Mouse (Mus musculus) midbrain, embryonic 13.5 days (tissue): ENCODE data around the gene Tex21. TPM values are rescaled to one million over a fixed set of nuclear protein-coding genes. Genes with fewer than 3 reads are reported as not detected.

Experiments
- ATAC-seq: fragments of 200-750 bp; cut with Nextera tagmentation; 2 replicates; pipeline ENCODE4 v1.8.0; 2017; ENCODE audit warnings: mild to moderate bottlenecking, moderate TSS enrichment, moderate library complexity
- H3K27ac ChIP-seq: fragments of 300-500 bp; sonication (generic); 2 replicates; pipeline ENCODE4 v1.5.1; 2015; ENCODE audit warnings: inconsistent platforms, mild to moderate bottlenecking, moderate library complexity
- H3K27me3 ChIP-seq: fragments of 300-500 bp; sonication (generic); 2 replicates; pipeline ENCODE4 v1.6.1; 2015; ENCODE audit warnings: mild to moderate bottlenecking, inconsistent platforms
- H3K36me3 ChIP-seq: fragments of 300-500 bp; sonication (generic); 2 replicates; pipeline ENCODE4 v1.6.1; 2015; ENCODE audit warnings: mild to moderate bottlenecking, inconsistent platforms
- H3K4me1 ChIP-seq: fragments of 300-500 bp; sonication (generic); replicated peaks from 2 replicates; pipeline ENCODE4 v1.6.1; 2015; ENCODE audit warnings: inconsistent platforms
- H3K4me2 ChIP-seq: fragments of 300-500 bp; sonication (generic); replicated peaks from 2 replicates; pipeline ENCODE4 v1.6.1; 2015; ENCODE audit warnings: moderate library complexity, mild to moderate bottlenecking, inconsistent platforms
- H3K4me3 ChIP-seq: fragments of 300-500 bp; sonication (generic); replicated peaks from 2 replicates; pipeline ENCODE4 v1.5.1; 2015; ENCODE audit warnings: mild to moderate bottlenecking, inconsistent platforms
- H3K9ac ChIP-seq: fragments of 300-500 bp; sonication (generic); replicated peaks from 2 replicates; pipeline ENCODE4 v1.6.1; 2015; ENCODE audit warnings: mild to moderate bottlenecking, inconsistent platforms
- H3K9me3 ChIP-seq: fragments of 300-500 bp; sonication (generic); 2 replicates; pipeline ENCODE4 v1.6.1; 2016; ENCODE audit warnings: mild to moderate bottlenecking, inconsistent platforms
- WGBS: fragments of 180-500 bp; shearing (Covaris S2); methylation state at CpG from one replicate; pipeline ENCODE4 v1.1.7; 2015; 5-methylcytosine and 5-hydroxymethylcytosine counted together
- polyA plus RNA-seq: library from polyadenylated mRNA; unstranded; fragments of >200 nt; fragmentation: Nextera tagmentation; extraction: Ambion mirVana; gene quantifications from 2 replicates; pipeline ENCODE4 v1.2.1, GENCODE M21; 2015

Gene Tex21
- polyA plus RNA-seq, 1 experiment from 2014 or later, result not detected

GRCm38 (mm10) chr12:76272610-76273524, 26.3 kb upstream of the Tex21 start:
- H3K36me3 ChIP-seq, result 0 out of 2 replicates have a peak, but pooled peaks cover 3% of the 10 kb centered on the region
- no peaks in the 10 kb centered on the region for H3K9me3 ChIP-seq
- no peaks in the 10 kb centered on the region for H3K4me1 ChIP-seq
- no peak overlapping the region for H3K4me3 ChIP-seq
- no peak overlapping the region for H3K27ac ChIP-seq
- no peak for ATAC-seq
- no peaks in the 10 kb centered on the region for H3K27me3 ChIP-seq
- no peak overlapping the region for H3K9ac ChIP-seq
- H3K4me2 ChIP-seq, result no peak overlapping the region
- 95% methylated on average over 10 of the region's 10 CpGs for WGBS

DNA sequence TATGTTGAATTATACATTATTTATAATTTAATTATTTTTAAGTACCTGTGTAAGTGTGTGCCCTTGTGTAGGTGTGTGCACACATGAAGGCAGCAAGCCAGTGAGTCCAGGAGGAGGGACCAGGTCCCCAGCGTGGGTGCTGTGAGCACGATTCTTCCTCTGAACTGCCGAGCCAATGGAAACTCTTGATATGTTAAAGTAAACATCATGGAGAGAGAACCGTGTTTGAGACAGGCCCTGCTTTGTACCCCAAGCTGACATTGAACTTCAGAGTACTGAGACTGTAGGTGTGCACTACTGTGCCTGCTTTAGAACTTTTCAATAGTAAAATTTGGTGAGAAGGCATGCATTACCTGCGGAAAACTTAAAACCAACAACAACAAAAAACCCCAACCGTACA, 25.0 kb upstream of the Tex21 start:
- WGBS, result 90% methylated on average over 6 of the region's 6 CpGs
- Histone ChIP-seq H3K9me3 (no peaks in the 10 kb centered on the region), H3K27me3 (no peaks in the 10 kb centered on the region), H3K4me1 (no peaks in the 10 kb centered on the region), H3K36me3 (0 out of 2 replicates have a peak, but pooled peaks cover 3% of the 10 kb centered on the region), H3K4me3 (no peak overlapping the region), H3K9ac (no peak overlapping the region), H3K27ac (no peak overlapping the region), H3K4me2 (no peak overlapping the region)
- no peak for ATAC-seq

DNA sequence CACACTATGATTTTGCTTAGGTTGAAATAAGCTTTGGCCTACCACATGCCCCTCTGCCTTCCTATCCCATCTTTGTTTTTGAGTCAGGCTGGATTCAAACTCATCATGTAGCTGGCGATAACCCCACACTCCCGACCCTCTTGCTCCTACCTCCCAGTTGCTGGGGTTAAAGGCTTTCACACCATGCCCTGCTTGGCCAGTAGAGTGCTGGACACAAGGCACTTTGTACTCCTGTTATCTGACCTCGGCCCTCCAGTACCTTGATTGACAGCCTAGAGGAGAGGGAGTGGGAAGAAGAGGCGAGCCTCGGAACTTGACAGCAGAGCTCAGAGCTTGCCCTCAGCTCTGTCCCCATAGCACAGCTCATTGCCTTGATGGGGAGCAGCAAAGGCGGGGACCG, 22.6 kb upstream of the Tex21 start:
- Histone ChIP-seq H3K27me3 (no peaks in the 10 kb centered on the region), H3K36me3 (0 out of 2 replicates have a peak, but pooled peaks cover 3% of the 10 kb centered on the region), H3K4me1 (no peaks in the 10 kb centered on the region), H3K4me3 (no peak overlapping the region), H3K9ac (no peak overlapping the region), H3K4me2 (no peak overlapping the region), H3K9me3 (no peaks in the 10 kb centered on the region), H3K27ac (no peak overlapping the region)
- ATAC-seq, result no peak
- WGBS, result 76% methylated on average over 7 of the region's 7 CpGs

- H3K9me3 ChIP-seq, result no peaks in the 10 kb centered on the region
- H3K4me1 ChIP-seq, result no peaks in the 10 kb centered on the region
- no peak overlapping the region for H3K4me2 ChIP-seq
- ATAC-seq, result no peak
- H3K36me3 ChIP-seq, result 0 out of 2 replicates have a peak, but pooled peaks cover 3% of the 10 kb centered on the region
- WGBS, result 85% methylated on average over 10 of the region's 10 CpGs
- H3K27me3 ChIP-seq, result no peaks in the 10 kb centered on the region
- no peak overlapping the region for H3K9ac ChIP-seq
- H3K27ac ChIP-seq, result no peak overlapping the region
- H3K4me3 ChIP-seq, result no peak overlapping the region
Observed at GRCm38 (mm10) chr12:76268686-76269085, 22.1 kb upstream of the Tex21 start.

- no peak overlapping the region for H3K9ac ChIP-seq
- H3K27me3 ChIP-seq, result no peaks in the 10 kb centered on the region
- H3K27ac ChIP-seq, result no peak overlapping the region
- no peaks in the 10 kb centered on the region for H3K9me3 ChIP-seq
- 0 out of 2 replicates have a peak, but pooled peaks cover 3% of the 10 kb centered on the region for H3K36me3 ChIP-seq
- 75% methylated on average over 9 of the region's 9 CpGs for WGBS
- no peaks in the 10 kb centered on the region for H3K4me1 ChIP-seq
- no peak overlapping the region for H3K4me3 ChIP-seq
- no peak overlapping the region for H3K4me2 ChIP-seq
- no peak for ATAC-seq
Observed at GRCm38 (mm10) chr12:76266875-76267274, 20.3 kb upstream of the Tex21 start.

DNA sequence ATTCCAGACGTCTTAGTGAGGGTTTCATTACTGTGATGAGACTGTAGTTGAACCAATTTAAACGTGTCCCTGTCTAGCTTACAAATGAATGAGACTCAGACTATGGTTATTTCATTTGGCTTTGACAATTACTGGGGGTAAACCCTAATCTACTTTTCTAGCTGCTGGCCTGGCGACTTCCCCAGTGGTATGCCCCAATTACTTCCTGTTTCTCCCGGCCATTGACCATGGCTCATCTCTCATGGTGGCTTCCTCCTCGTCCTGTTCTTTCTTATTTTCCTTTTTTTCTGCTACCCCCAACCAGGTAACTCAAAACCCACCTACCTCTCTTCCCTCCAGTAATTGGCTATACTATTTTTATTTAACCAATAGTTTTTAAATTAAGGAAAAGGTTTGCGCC, 18.5 kb upstream of the Tex21 start:
- H3K4me3 ChIP-seq, result no peak overlapping the region
- ATAC-seq, result no peak
- H3K4me2 ChIP-seq, result no peak overlapping the region
- H3K27me3 ChIP-seq, result no peaks in the 10 kb centered on the region
- H3K36me3 ChIP-seq, result no peaks in the 10 kb centered on the region
- H3K9me3 ChIP-seq, result no peaks in the 10 kb centered on the region
- no peak overlapping the region for H3K9ac ChIP-seq
- H3K4me1 ChIP-seq, result no peaks in the 10 kb centered on the region
- WGBS, result 84% methylated on average over 6 of the region's 6 CpGs
- H3K27ac ChIP-seq, result no peak overlapping the region

GRCm38 (mm10) chr12:76264325-76264965, 17.9 kb upstream of the Tex21 start:
- ATAC-seq, result no peak
- H3K4me1 ChIP-seq, result no peaks in the 10 kb centered on the region
- no peak overlapping the region for H3K4me2 ChIP-seq
- H3K9me3 ChIP-seq, result no peaks in the 10 kb centered on the region
- H3K36me3 ChIP-seq, result no peaks in the 10 kb centered on the region
- WGBS, result 88% methylated on average over 9 of the region's 9 CpGs
- no peak overlapping the region for H3K9ac ChIP-seq
- no peak overlapping the region for H3K4me3 ChIP-seq
- no peaks in the 10 kb centered on the region for H3K27me3 ChIP-seq
- H3K27ac ChIP-seq, result no peak overlapping the region

DNA sequence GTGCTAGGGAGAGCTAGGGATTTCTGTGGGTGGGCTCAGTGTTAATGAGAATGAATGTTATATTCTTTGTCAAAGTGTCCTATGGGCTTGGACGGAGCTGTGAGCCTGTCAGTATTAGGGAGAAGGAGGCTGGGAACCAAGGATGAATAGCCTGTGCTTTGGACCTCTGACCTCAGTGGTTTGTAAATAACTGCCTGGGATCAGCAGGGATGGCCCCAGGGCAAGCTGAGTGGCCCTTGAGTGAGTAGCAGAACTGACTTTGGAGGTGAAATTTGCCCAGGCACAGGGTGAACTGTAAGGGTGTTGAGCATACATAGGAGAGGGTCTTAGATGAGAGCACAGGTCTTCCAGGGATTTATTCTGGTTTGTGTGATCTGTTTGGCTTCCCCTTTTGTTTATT, 17.3 kb upstream of the Tex21 start:
- Histone ChIP-seq H3K27ac (no peak overlapping the region), H3K27me3 (no peaks in the 10 kb centered on the region), H3K36me3 (no peaks in the 10 kb centered on the region), H3K9ac (no peak overlapping the region), H3K4me1 (no peaks in the 10 kb centered on the region), H3K4me2 (no peak overlapping the region), H3K4me3 (no peak overlapping the region), H3K9me3 (no peaks in the 10 kb centered on the region)
- no peak for ATAC-seq
- 44% methylated on average over 1 of the region's 1 CpGs for WGBS

DNA sequence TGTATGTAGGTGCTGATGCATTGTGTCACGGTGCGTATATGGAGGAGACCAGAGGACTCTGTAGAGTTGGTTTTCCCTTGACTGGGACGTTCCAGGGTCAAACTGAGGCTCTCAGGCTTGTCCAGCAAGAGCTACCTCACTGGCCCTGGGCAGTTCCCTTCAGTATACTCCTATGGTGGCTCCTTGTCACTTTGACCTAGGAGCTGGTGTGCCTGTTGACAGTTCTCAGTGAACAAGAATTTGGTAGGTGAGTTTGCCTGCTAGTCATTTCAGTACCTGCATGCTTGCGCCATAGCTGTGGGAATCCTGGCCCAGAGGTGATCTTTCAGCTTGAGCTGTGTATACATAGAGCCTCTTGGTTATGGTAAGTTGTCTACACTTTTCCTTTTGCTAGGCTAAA, 16.4 kb upstream of the Tex21 start:
- Histone ChIP-seq H3K4me1 (no peaks in the 10 kb centered on the region), H3K27ac (no peak overlapping the region), H3K4me2 (no peak overlapping the region), H3K9ac (no peak overlapping the region), H3K4me3 (no peak overlapping the region), H3K9me3 (no peaks in the 10 kb centered on the region), H3K36me3 (no peaks in the 10 kb centered on the region), H3K27me3 (no peaks in the 10 kb centered on the region)
- ATAC-seq, result no peak
- 92% methylated on average over 4 of the region's 4 CpGs for WGBS

- no peak overlapping the region for H3K4me2 ChIP-seq
- peaks cover 4% of the 10 kb centered on the region for H3K4me1 ChIP-seq
- H3K9ac ChIP-seq, result no peak overlapping the region
- H3K9me3 ChIP-seq, result no peaks in the 10 kb centered on the region
- ATAC-seq, result no peak
- no peak overlapping the region for H3K4me3 ChIP-seq
- no peaks in the 10 kb centered on the region for H3K27me3 ChIP-seq
- no peak overlapping the region for H3K27ac ChIP-seq
- WGBS, result 93% methylated on average over 4 of the region's 4 CpGs
- H3K36me3 ChIP-seq, result no peaks in the 10 kb centered on the region
Observed at GRCm38 (mm10) chr12:76261556-76261955, 15.0 kb upstream of the Tex21 start.

DNA sequence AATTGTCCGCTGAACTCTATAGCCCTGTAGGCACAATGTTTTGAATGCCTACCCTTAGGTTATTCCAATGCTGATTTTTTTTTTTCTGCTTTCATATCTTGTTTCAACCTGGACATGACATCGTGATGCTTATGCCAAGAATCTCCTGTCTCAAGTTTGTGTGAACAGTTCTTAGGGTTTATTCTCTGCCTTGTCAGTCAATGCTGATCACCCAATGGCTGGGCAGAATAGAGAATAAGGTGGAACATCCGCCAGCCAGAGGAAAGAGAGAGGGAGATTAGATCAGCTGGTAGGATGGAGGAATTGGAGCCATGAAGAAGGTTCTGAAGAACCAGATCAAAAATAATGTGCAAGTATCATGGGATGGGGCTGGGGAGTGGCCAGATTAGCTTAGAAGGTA, 14.1 kb upstream of the Tex21 start:
- Histone ChIP-seq H3K36me3 (no peaks in the 10 kb centered on the region), H3K27me3 (no peaks in the 10 kb centered on the region), H3K4me3 (no peak overlapping the region), H3K4me2 (no peak overlapping the region), H3K9ac (no peak overlapping the region), H3K9me3 (no peaks in the 10 kb centered on the region), H3K27ac (no peak overlapping the region), H3K4me1 (peaks cover 13% of the 10 kb centered on the region)
- WGBS, result 89% methylated on average over 3 of the region's 3 CpGs
- ATAC-seq, result no peak

DNA sequence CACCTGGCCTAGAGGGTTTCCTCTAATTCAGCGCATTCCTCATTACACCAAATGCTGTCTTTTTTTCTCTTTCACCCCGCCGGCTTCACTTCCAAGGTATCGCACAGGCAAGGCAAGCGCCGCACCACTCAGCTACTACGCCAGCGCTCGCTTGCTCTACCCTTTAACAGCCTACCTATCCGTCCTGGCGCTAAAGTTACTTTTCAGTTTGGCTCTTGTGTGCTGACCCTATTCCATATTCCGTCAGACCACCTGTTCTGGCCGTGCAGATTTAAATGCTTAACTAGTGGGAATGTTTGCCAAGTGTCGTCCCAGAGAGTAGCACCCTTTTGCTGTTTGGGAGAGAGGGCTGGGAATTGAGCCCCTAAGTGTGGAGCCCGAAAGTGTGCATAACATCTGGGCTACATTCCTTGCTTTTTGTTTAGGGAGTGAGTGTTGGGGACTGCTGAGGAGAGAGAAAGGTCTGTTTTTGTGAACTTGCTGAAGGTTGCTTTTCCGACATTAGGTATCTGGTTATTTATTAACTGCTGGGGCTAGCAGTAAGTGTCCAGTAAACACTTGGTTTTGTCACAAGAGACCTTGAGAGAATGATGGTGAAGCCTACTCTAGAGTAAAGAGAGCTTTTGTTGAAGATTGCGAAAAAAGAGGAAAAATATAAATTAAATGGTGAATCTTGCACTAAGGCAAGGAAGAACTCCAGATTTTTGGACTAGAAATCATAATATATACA, 9.7 kb upstream of the Tex21 start:
- 8% methylated on average over 17 of the region's 17 CpGs for WGBS
- Histone ChIP-seq H3K4me2 (peak overlapping the region; percentile 94), H3K36me3 (no peaks in the 10 kb centered on the region), H3K4me3 (peak overlapping the region; percentile 68), H3K27me3 (no peaks in the 10 kb centered on the region), H3K9me3 (no peaks in the 10 kb centered on the region), H3K4me1 (peaks cover 17% of the 10 kb centered on the region), H3K9ac (peak overlapping the region; percentile 74), H3K27ac (no peak overlapping the region)
- no peak for ATAC-seq
